Mouse (Mus musculus): ENCODE results near the gene Dph1. TPM values are rescaled to one million over a fixed set of nuclear protein-coding genes. Genes with fewer than 3 reads are reported as not detected.

Dph1 gene
- polyA plus RNA-seq, 1 experiment from 2014 or later: 12.3 TPM

DNA sequence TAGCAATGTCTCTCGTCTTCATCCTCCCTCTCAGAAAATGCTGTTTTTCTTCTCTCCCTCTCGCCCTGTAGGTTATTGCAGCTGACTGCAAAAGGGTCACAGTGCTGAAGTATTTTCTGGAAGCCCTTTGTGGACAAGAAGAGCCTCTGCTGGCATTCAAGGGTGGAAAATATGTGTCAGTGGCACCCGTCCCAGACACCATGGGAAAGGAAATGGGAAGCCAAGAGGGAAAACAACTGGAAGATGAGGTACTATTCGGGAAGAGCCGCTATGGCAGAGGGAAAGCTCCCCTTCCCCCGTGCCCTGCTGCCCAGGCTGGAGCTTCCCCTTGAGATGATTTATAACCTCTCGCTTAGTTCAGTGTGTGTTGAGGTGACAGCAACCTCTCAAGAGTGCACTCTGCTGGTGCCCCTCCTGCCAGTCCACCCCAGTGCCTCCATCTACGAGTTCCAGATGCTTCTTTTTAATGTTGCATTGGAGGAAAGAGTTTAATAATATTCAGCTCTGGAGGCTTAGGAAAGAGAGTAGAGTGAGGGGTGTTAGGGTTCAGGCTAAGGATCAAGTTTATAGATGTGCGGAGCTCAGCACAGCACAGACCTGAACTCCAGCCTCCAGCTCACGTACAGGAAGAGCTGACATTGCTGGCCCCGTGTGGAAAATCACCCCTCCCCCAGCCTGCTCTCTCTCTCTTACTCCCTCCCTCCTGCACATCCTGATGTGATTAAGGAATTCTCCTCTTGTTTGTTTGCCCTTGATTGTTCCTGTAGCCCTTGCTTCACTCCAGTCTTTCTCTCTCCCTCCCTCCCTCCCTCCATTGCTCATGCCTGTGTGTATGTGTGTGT is 51.7 kb downstream of the Dph1 start:
- Histone ChIP-seq H3K27me3 (replicated peaks; ENCODE audit: control insufficient read depth, insufficient read depth, low read length) (no peaks in the 10 kb centered on the region), H3K4me3 (ENCODE audit: low read depth, low read length) (no peak overlapping the region), H3K9me3 (ENCODE audit: control insufficient read depth) (no peaks in the 10 kb centered on the region), H3K4me1 (replicated peaks; ENCODE audit: control insufficient read depth, insufficient read depth, low read length) (peaks cover 17% of the 10 kb centered on the region; the same call in 1 of the 2 replicates), H3K4me2 (replicated peaks; ENCODE audit: low read depth) (no peak overlapping the region), H3K9ac (ENCODE audit: low read depth, low read length) (no peak overlapping the region), H3K27ac (ENCODE audit: low read depth, low read length) (peak overlapping the region; percentile 68), H3K36me3 (ENCODE audit: control insufficient read depth, insufficient read depth) (peaks cover 18% of the 10 kb centered on the region)
- WGBS: 34% methylated on average over 11 of the region's 11 CpGs
- TF ChIP-seq CTCF (IDR thresholded peaks at IDR 0.05; ENCODE audit: low read depth): 0 out of 2 replicates have a peak, but pooled peaks have one; percentile 7
- 0 out of 2 replicates have a peak, but pooled peaks have one; percentile 38 for ATAC-seq

- no peak overlapping the region for H3K27ac ChIP-seq (ENCODE audit: low read depth, low read length)
- H3K9ac ChIP-seq (ENCODE audit: low read depth, low read length): no peak overlapping the region
- no peak overlapping the region for H3K4me3 ChIP-seq (ENCODE audit: low read depth, low read length)
- H3K27me3 ChIP-seq (replicated peaks; ENCODE audit: control insufficient read depth, insufficient read depth, low read length): no peaks in the 10 kb centered on the region
- no peaks in the 10 kb centered on the region for H3K9me3 ChIP-seq (ENCODE audit: control insufficient read depth)
- 0 out of 2 replicates have a peak, but pooled peaks cover 3% of the 10 kb centered on the region for H3K36me3 ChIP-seq (ENCODE audit: control insufficient read depth, insufficient read depth)
- WGBS: 50% methylated on average over 5 of the region's 5 CpGs
- no peak for ATAC-seq
- H3K4me1 ChIP-seq (replicated peaks; ENCODE audit: control insufficient read depth, insufficient read depth, low read length): peaks cover 14% of the 10 kb centered on the region; the same call in 1 of the 2 replicates
- TF ChIP-seq CTCF (IDR thresholded peaks at IDR 0.05; ENCODE audit: low read depth): no peak
- H3K4me2 ChIP-seq (replicated peaks; ENCODE audit: low read depth): no peak overlapping the region
Measured at GRCm38 (mm10) chr11:75136666-75137398, 54.2 kb downstream of the Dph1 start.

DNA sequence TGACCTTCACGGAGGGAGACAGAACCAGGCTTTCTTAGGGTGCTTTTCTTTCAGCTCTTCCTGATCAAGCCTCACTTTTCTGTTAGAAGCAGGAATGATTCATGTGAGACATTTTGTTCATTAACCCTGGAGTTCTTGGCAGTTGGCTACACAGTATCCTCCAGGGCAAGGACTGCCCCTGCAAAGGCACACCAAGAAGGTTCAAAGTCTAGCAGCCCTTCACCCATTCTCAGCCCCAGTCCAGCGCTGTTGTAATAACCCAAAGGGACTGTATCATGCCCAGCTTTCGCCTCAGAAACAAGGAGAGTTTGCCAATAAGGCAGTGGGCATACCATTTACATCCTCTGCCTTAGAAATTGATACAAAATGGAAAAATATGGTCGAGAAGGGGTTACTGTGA is 55.7 kb downstream of the Dph1 start:
- H3K27ac ChIP-seq (ENCODE audit: low read depth, low read length): no peak overlapping the region
- no peak for TF ChIP-seq CTCF (IDR thresholded peaks at IDR 0.05; ENCODE audit: low read depth)
- 0 out of 2 replicates have a peak, but pooled peaks cover 3% of the 10 kb centered on the region for H3K36me3 ChIP-seq (ENCODE audit: control insufficient read depth, insufficient read depth)

DNA sequence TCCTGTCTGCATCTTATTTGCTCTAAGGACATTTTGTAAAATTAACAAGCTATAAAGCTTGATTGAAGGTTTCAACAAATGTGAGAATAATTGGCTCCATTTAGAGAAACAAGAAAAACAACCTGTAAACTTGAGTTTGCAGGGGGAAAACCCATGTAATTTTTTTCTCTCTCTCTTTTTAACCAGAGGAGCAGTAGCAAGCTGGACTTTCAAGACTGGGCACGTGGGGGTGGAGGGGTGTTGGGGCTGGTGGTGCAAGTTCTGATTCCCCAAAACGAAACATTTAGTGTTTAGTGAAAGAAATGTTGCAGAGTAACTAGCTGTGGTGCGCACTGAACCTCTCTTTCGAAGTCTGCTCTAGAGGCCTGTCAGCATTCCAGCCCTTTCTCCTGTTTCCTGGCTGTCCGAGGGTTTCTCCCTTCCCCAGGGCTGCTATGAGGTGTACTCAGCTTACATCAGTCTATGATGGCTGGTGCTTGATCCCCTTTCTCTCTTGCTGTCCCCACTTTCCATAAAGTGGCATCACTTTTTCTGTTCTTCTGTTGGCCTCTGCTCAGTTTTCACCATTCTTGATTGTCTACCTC is 56.5 kb downstream of the Dph1 start:
- no peak overlapping the region; the same call in 1 of the 2 replicates for H3K27ac ChIP-seq (ENCODE audit: low read depth, low read length)
- WGBS: 68% methylated on average over 5 of the region's 5 CpGs
- TF ChIP-seq CTCF (IDR thresholded peaks at IDR 0.05; ENCODE audit: low read depth): no peak
- H3K4me2 ChIP-seq (replicated peaks; ENCODE audit: low read depth): no peak overlapping the region
- H3K9ac ChIP-seq (ENCODE audit: low read depth, low read length): no peak overlapping the region
- no peak for ATAC-seq
- H3K9me3 ChIP-seq (ENCODE audit: control insufficient read depth): no peaks in the 10 kb centered on the region
- no peaks in the 10 kb centered on the region for H3K27me3 ChIP-seq (replicated peaks; ENCODE audit: control insufficient read depth, insufficient read depth, low read length)
- H3K36me3 ChIP-seq (ENCODE audit: control insufficient read depth, insufficient read depth): 0 out of 2 replicates have a peak, but pooled peaks cover 3% of the 10 kb centered on the region
- H3K4me3 ChIP-seq (ENCODE audit: low read depth, low read length): no peak overlapping the region
- no peaks in the 10 kb centered on the region; the same call in 1 of the 2 replicates for H3K4me1 ChIP-seq (replicated peaks; ENCODE audit: control insufficient read depth, insufficient read depth, low read length)

More for the DNA sequence above, 55.7 kb downstream of the Dph1 start:
- H3K9ac ChIP-seq (ENCODE audit: low read depth, low read length): no peak overlapping the region
- H3K27me3 ChIP-seq (replicated peaks; ENCODE audit: control insufficient read depth, insufficient read depth, low read length): no peaks in the 10 kb centered on the region
- no peak for ATAC-seq
- peaks cover 5% of the 10 kb centered on the region; the same call in 1 of the 2 replicates for H3K4me1 ChIP-seq (replicated peaks; ENCODE audit: control insufficient read depth, insufficient read depth, low read length)
- H3K4me2 ChIP-seq (replicated peaks; ENCODE audit: low read depth): no peak overlapping the region
- no peaks in the 10 kb centered on the region for H3K9me3 ChIP-seq (ENCODE audit: control insufficient read depth)
- 91% methylated on average over 4 of the region's 4 CpGs for WGBS
- H3K4me3 ChIP-seq (ENCODE audit: low read depth, low read length): no peak overlapping the region

- Histone ChIP-seq H3K4me2 (replicated peaks; ENCODE audit: low read depth) (no peak overlapping the region), H3K4me3 (ENCODE audit: low read depth, low read length) (no peak overlapping the region), H3K27ac (ENCODE audit: low read depth, low read length) (no peak overlapping the region; the same call in 1 of the 2 replicates), H3K9ac (ENCODE audit: low read depth, low read length) (no peak overlapping the region), H3K36me3 (ENCODE audit: control insufficient read depth, insufficient read depth) (0 out of 2 replicates have a peak, but pooled peaks cover 3% of the 10 kb centered on the region), H3K27me3 (replicated peaks; ENCODE audit: control insufficient read depth, insufficient read depth, low read length) (no peaks in the 10 kb centered on the region), H3K9me3 (ENCODE audit: control insufficient read depth) (no peaks in the 10 kb centered on the region), H3K4me1 (replicated peaks; ENCODE audit: control insufficient read depth, insufficient read depth, low read length) (no peaks in the 10 kb centered on the region; the same call in 1 of the 2 replicates)
- no peak for ATAC-seq
- no peak for TF ChIP-seq CTCF (IDR thresholded peaks at IDR 0.05; ENCODE audit: low read depth)
- 16% methylated on average over 2 of the region's 2 CpGs for WGBS
Measured at GRCm38 (mm10) chr11:75133951-75134350, 57.1 kb downstream of the Dph1 start.
